Mouse (Mus musculus) embryonic fibroblast, embryonic 13.5 days (primary cell): ENCODE results near the gene Rgs16. TPM values are rescaled to one million over a fixed set of nuclear protein-coding genes. Genes with fewer than 3 reads are reported as not detected.

Experiments
- H3K27ac ChIP-seq: 2 replicates; pipeline ENCODE4 v1.5.1; 2012; ENCODE audit warnings: low read length, control low read depth, inconsistent platforms; ENCODE audit not compliant: insufficient read depth
- H3K4me1 ChIP-seq: 2 replicates; pipeline ENCODE4 v1.6.1; 2011; ENCODE audit warnings: low read length; ENCODE audit not compliant: control insufficient read depth, insufficient read depth
- H3K4me3 ChIP-seq: 2 replicates; pipeline ENCODE4 v1.5.1; 2011; ENCODE audit warnings: mild to moderate bottlenecking, control low read depth, low read length; ENCODE audit not compliant: insufficient read depth
- CTCF ChIP-seq: IDR thresholded peaks from 2 replicates; pipeline ENCODE4 v1.5.1; 2011; ENCODE audit warnings: mild to moderate bottlenecking, control low read depth, low read length, moderate library complexity, borderline replicate concordance; ENCODE audit not compliant: insufficient read depth
- POLR2A ChIP-seq: IDR thresholded peaks from 2 replicates; pipeline ENCODE4 v1.6.1; 2011; ENCODE audit warnings: low read depth, mild to moderate bottlenecking, control low read depth, low read length, moderate library complexity
- polyA plus RNA-seq: library from polyadenylated mRNA; stranded (reverse); fragments of >200 nt; gene quantifications from 2 replicates; pipeline ENCODE4 v1.2.4, GENCODE M21; 2011; ENCODE audit warnings: low read depth; ENCODE audit not compliant: missing spikeins, insufficient read length

Gene Rgs16
- 21.7 and 52.7 TPM in 2 replicates for polyA plus RNA-seq

DNA sequence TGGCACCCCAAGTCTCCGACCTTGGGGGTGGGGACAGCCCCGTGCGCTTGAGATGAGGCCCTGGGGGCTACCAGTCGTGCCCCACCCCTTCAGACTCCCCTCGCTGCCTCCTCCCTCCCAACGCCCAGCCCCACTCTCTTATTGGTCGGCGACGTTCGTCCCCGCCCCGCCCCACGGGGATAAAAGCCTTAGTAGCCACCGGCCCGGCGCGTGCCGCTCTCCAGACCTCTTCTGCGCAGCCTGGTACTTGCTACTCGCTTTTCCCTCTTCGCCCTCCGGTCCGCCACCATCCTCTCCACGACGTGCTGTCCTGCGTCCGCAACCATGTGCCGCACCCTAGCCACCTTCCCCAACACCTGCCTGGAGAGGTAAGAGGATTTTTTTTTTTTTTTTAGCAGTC lies at the start of gene Rgs16:
Gene Rgs16, plus strand, starts transcription at position 205 of the 400 bp plus-strand sequence.
- Histone ChIP-seq H3K4me3 (peak within 1 kb of the TSS; percentile 55), H3K27ac (no peak within 1 kb of the TSS; the same call in 1 of the 2 replicates), H3K4me1 (peaks cover 18% of the 10 kb centered on the region)
- peak; percentile 100 for TF ChIP-seq POLR2A
- no peak for TF ChIP-seq CTCF

DNA sequence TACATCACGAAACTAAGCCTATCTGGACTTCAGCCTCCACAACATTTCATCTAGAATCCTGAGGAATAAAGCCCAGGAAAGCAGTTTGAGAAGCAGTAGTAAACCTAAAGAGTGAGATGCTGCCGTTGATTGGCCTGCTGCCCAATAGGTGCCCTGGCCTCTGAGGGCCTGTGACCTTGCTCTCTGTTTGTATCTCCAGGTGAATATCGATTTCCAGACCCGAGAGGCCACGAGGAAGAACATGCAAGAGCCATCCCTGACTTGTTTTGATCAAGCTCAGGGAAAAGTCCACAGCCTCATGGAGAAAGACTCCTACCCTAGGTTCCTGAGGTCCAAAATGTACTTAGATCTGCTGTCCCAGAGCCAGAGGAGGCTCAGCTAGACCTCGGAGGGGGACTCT lies 47.6 kb upstream of the Rgs16 start:
- TF ChIP-seq CTCF (no peak), POLR2A (no peak)
- Histone ChIP-seq H3K4me3 (no peak overlapping the region), H3K27ac (no peak overlapping the region), H3K4me1 (peaks cover 14% of the 10 kb centered on the region)

DNA sequence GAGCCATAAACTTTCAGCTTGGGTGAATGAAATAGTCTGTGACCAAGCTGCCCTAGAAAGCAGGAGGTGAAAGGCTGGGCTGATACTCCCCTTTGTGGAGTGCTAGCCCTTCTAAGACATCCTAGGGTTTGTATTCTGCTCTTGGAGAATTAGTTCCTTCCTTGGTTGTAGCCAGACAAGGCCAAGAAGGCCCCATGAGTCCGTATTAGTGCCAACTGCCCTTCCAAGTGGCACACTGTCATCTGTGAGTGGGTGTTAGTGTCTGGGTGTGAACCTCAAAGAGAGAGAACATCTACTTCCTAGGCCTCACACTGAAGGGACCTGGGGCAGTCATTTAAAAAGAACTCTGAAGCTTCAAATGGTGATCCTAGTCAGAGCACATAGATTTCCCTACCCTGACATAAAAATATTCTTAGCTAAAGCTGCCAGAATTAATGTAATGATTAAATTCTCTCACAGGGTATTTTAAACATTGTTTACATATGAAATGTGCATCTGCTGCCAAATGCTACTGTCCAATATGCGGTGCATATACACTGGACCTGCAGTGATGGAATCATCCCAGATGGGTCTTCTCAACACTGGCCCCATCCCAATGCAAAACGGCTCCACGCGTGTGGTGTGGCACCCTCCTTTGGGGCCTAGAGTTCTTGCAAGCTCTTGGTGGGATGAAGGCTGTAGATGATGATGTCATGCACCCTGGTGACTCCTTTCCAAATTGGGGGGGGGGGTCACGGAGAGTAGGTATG lies 45.6 kb upstream of the Rgs16 start:
- no peak overlapping the region for H3K27ac ChIP-seq
- H3K4me1 ChIP-seq = peaks cover 23% of the 10 kb centered on the region
- TF ChIP-seq POLR2A (no peak), CTCF (no peak)
- H3K4me3 ChIP-seq = no peak overlapping the region

DNA sequence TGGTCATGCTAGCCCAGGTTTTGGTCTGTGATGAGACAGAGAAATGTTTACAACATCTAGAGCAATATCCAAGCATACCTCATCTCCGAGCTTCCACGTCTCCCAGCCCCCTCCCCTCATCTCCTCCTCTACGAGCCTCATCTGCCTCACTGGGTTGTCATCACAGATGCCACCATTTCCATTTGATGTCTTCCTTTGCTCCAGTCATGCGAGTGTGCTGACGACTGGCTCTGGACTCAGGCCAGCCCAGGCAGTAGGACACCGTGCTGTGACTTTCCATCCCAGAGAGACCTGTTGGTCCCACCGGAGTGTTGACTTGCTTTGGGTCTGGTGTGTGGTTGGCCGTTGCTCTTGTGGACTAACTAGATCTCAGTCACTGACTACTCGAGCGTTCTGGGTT lies 44.8 kb upstream of the Rgs16 start:
- TF ChIP-seq POLR2A = no peak
- TF ChIP-seq CTCF = no peak
- Histone ChIP-seq H3K27ac (no peak overlapping the region), H3K4me3 (no peak overlapping the region), H3K4me1 (peaks cover 21% of the 10 kb centered on the region)

DNA sequence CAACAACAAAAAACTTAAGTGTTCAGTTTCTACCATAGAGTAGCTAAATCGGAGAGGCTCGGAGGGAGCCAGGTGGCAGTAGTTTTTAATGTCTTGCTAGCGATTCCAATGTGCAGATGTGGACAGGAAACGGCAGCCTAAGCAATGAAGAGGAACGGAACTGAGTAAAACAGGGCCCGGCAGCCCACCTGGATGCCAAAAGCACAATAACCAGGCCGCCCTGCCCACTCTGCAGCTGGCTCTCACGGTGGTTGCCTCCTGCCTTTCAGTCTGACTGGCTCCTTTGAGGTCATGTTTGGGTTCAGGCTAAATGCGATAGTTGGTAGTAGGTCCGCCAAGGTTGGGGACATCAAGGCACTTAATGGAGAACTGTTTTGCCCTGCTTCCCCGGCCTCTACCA lies 44.1 kb upstream of the Rgs16 start:
- Histone ChIP-seq H3K27ac (no peak overlapping the region), H3K4me3 (no peak overlapping the region), H3K4me1 (peaks cover 15% of the 10 kb centered on the region)
- TF ChIP-seq POLR2A = no peak
- no peak for TF ChIP-seq CTCF

DNA sequence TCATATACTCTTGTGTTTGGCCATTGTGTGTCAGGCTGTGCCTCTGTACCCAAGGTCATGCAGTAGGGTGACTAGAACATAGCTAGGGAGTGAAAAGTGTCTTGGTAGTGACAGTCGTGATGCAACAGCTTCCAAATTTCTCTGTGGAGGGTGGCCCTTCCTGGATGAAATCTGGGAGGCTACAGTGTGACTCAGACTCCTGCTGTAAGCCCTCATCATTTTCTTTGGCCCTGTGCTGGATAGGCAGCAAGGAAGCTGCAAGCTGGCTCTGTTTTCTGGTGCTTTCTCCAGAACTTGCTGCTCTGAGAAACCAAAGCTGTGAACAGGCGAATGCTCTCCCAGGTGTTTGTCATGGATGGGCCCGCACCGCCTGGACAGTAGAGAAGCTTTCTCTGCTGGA lies 43.6 kb upstream of the Rgs16 start:
- Histone ChIP-seq H3K4me1 (peaks cover 15% of the 10 kb centered on the region), H3K4me3 (no peak overlapping the region), H3K27ac (0 out of 2 replicates have a peak overlapping the region, but pooled peaks have one; percentile 5)
- TF ChIP-seq CTCF = no peak
- no peak for TF ChIP-seq POLR2A

DNA sequence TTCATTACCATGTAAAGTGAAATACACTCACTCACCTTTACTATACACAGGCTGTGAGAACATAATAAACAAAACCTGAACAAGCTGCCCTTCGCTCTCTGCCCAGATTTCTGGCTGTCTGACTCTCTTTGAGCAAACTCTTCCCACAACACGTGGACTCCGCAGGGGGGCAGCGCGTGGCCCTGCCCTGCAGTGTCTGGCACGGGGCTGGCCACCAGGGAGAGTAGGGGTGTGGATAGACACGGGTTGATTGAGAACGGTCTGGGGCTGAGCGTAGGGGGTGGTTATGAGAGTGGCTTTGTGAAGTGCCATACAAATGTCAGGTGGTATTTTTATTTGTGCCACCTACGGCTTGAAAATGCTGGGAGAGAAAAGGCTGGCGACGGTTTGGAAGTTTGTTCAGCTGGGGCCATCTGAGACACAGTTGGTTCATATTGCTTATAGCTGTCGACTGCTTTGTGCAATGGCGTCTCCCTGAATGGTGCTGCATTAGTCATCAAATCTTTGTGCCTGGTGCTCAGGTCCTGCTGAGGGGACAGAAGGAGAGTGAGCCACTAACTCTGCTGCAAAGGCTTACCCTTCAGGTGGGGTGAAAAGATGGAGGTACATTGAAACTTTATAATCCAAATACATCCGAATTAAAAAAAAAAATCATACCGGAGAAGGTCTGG lies 42.4 kb upstream of the Rgs16 start:
- TF ChIP-seq POLR2A (no peak), CTCF (no peak)
- Histone ChIP-seq H3K27ac (no peak overlapping the region; the same call in 1 of the 2 replicates), H3K4me3 (no peak overlapping the region), H3K4me1 (peaks cover 20% of the 10 kb centered on the region)

DNA sequence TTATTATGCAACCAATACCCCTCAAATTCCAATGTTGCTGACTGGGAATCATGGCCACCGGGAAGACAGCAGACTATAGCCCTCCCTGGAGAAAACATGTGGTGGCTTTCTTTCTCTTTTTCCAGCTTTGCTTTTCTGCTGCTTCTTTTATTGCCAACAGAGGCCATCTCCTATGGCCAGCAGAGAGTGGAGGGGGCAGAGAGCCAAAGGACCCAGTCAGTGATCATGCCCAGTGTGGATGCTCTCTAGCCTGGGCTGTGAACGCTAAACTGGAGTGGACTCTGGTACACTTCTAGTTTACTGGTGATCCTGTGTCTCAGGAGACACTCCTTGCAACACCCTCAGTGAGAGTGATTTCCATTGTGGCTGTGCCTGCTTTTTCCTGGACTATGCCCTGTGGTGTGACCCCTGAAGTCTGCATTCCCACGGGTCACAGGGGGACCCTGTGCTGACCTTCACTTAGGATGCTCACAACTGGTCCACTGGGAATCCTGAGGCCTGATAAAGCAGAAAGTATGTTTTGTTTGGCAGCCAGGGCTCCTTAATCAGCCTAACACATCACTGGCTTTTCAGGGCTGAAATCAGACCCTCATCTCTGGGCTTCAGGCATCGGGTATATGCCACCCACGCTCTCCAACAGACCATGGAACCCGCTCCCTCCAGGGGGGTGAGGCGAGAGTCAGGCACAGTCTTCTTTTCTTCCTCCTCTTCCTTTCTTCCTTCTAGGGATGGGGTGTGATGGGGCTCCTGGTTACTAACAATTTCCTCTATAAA lies 41.7 kb upstream of the Rgs16 start:
- H3K4me3 ChIP-seq = no peak overlapping the region
- TF ChIP-seq CTCF (no peak), POLR2A (no peak)
- peak overlapping the region; percentile 20; the same call in 1 of the 2 replicates for H3K27ac ChIP-seq
- peaks cover 20% of the 10 kb centered on the region for H3K4me1 ChIP-seq

DNA sequence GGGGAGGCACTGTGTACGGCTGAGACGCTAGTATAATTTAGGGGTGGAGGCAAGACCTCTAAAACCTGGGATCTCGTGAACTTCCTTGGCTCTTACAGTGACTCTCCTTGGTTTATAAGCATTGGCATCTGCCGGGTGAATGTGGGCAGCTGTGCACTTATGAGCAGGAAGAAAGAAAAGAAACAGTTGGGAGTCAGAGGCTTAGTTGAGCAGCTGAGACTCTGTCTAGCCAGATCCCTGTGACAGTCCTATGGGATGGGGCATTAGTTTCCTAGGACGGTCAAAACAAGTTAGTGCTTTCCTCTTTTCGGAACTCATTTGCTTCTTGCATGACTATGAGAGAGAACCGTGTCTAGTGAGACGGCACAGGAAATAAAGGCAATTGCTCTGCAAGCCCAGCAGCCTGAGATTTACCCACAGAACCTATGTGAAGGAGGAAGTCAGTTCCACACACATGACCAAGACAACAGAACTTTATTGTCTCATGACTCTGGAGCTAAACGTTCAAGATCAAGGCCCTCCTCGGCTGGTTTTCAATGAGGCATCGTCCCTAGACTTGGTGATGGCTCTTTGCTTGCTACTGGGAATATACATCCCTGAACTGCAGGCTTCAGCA lies 39.6 kb upstream of the Rgs16 start:
- peaks cover 20% of the 10 kb centered on the region for H3K4me1 ChIP-seq
- TF ChIP-seq CTCF (no peak), POLR2A (no peak)
- H3K27ac ChIP-seq = no peak overlapping the region
- no peak overlapping the region for H3K4me3 ChIP-seq

DNA sequence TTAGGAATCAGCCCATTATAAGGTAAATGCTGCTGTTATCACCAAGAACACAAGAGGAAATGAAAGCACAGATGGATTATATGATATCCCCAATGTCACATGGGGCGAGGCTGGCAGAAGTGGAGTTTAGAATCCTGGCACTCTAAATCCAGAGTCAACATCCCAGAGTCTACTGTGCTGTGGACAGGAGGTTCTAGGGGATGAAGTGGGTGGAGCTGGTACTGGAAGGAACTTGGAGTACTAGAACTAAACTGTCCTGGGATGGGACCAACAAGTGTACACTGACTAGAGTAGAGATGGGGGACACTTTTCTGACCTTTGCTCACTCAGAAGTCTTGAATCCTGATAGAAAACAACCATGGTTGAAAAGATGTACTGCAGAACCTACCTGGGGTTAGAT lies 38.7 kb upstream of the Rgs16 start:
- peaks cover 20% of the 10 kb centered on the region for H3K4me1 ChIP-seq
- no peak overlapping the region for H3K27ac ChIP-seq
- TF ChIP-seq POLR2A (no peak), CTCF (no peak)
- H3K4me3 ChIP-seq = no peak overlapping the region
